Mouse (Mus musculus) heart, adult 2 months (tissue): ENCODE data around the gene Mars2. TPM values are rescaled to one million over a fixed set of nuclear protein-coding genes. Genes with fewer than 3 reads are reported as not detected.

Experiments
- DNase-seq, 2 experiments: peaks; one replicate each; pipeline ENCODE4 v3.0.0; 2021
- H3K27ac ChIP-seq: fragments of 200-600 bp; 2 replicates; pipeline ENCODE4 v1.8.1; 2022
- H3K27me3 ChIP-seq: fragments of 200-500 bp; 2 replicates; pipeline ENCODE4 v1.6.1; 2012; ENCODE audit warnings: mild to moderate bottlenecking, low read length, inconsistent platforms, mixed read lengths; ENCODE audit not compliant: control insufficient read depth, insufficient read depth
- H3K36me3 ChIP-seq: fragments of 200-500 bp; 2 replicates; pipeline ENCODE4 v1.6.1; 2012; ENCODE audit warnings: low read length, inconsistent platforms; ENCODE audit not compliant: control insufficient read depth, insufficient read depth
- H3K4me1 ChIP-seq: fragments of 200-500 bp; 2 replicates; pipeline ENCODE4 v1.6.1; 2011; ENCODE audit warnings: low read length; ENCODE audit not compliant: control insufficient read depth, insufficient read depth
- H3K4me3 ChIP-seq: fragments of 200-600 bp; 2 replicates; pipeline ENCODE4 v1.8.1; 2022
- H3K79me2 ChIP-seq: fragments of 200-500 bp; replicated peaks from 2 replicates; pipeline ENCODE4 v1.6.1; 2012; ENCODE audit warnings: mild to moderate bottlenecking, inconsistent platforms, low read length, moderate library complexity, mixed read lengths; ENCODE audit not compliant: control insufficient read depth, insufficient read depth
- H3K9ac ChIP-seq: fragments of 200-500 bp; 2 replicates; pipeline ENCODE4 v1.6.1; 2012; ENCODE audit warnings: low read depth, mild to moderate bottlenecking, control low read depth, inconsistent platforms, low read length, mixed read lengths
- CTCF ChIP-seq: fragments of 200-600 bp; IDR thresholded peaks from 2 replicates; pipeline ENCODE4 v1.8.1; 2022; ENCODE audit warnings: antibody characterized with exemption, mild to moderate bottlenecking, moderate library complexity
- EP300 ChIP-seq: fragments of 200-500 bp; IDR thresholded peaks from 2 replicates; pipeline ENCODE4 v1.6.1; 2011; ENCODE audit warnings: low read depth, low read length, control low read depth; ENCODE audit not compliant: insufficient read depth
- POLR2A ChIP-seq: fragments of 200-500 bp; IDR thresholded peaks from 2 replicates; pipeline ENCODE4 v1.6.1; 2011; ENCODE audit warnings: mild to moderate bottlenecking, low read depth, low read length, control low read depth; ENCODE audit not compliant: insufficient read depth
- WGBS: fragments of 180-500 bp; shearing (Covaris S2); methylation state at CpG from one replicate; pipeline ENCODE4 v1.1.7; 2018; 5-methylcytosine and 5-hydroxymethylcytosine counted together
- intact Hi-C: fragments of 180-260 bp; cut with DNase I; formaldehyde crosslinking; loops from one replicate; pipeline ENCODE4 v1.15.1; 2025
- polyA plus RNA-seq: library from polyadenylated mRNA; depleted of rRNA; stranded (reverse); fragments of >200 nt; gene quantifications from 2 replicates; pipeline ENCODE4 v1.2.3, GENCODE M21; 2012
- total RNA-seq, 2 experiments: library from RNA; stranded (reverse); gene quantifications; 2 replicates each; pipeline ENCODE4 v1.2.3; 2021

Gene Mars2
- total and polyA plus RNA-seq, 3 experiments: 2.0 to 5.3 (median 5.0) TPM

GRCm38 (mm10) chr1:55215185-55215813 is 21.7 kb upstream of the Mars2 start:
- Histone ChIP-seq H3K27me3 (no peaks in the 10 kb centered on the region), H3K4me3 (no peak overlapping the region), H3K36me3 (no peaks in the 10 kb centered on the region), H3K27ac (peak overlapping the region; percentile 31), H3K9ac (no peak overlapping the region), H3K4me1 (no peaks in the 10 kb centered on the region), H3K79me2 (no peaks in the 10 kb centered on the region)
- TF ChIP-seq POLR2A (peak; percentile 49; the same call in 1 of the 2 replicates), EP300 (no peak), CTCF (no peak)
- intact Hi-C loops: loop anchor here (5.0 kb wide), 1 partner anchor 128 kb away; the partner anchor contains the start of genes Hspd1 and Hspe1
- 46% methylated on average over 11 of the region's 11 CpGs for WGBS
- DNase-seq: peak in 1 of 2 experiments; percentile 70

- H3K4me3 ChIP-seq: no peak overlapping the region
- no peaks in the 10 kb centered on the region for H3K27me3 ChIP-seq
- TF ChIP-seq POLR2A: no peak
- no peak for TF ChIP-seq EP300
- TF ChIP-seq CTCF: no peak
- DNase-seq: no peak
- H3K79me2 ChIP-seq: no peaks in the 10 kb centered on the region
- 0 out of 2 replicates have a peak, but pooled peaks cover 2% of the 10 kb centered on the region for H3K36me3 ChIP-seq
- 19% methylated on average over 2 of the region's 2 CpGs for WGBS
- no peak overlapping the region for H3K9ac ChIP-seq
- peaks cover 5% of the 10 kb centered on the region for H3K4me1 ChIP-seq
- H3K27ac ChIP-seq: no peak overlapping the region
- intact Hi-C loops: loop anchor here (5.0 kb wide), 1 partner anchor 130 kb away; the partner anchor contains the start of genes Hspd1 and Hspe1
These were observed 19.8 kb upstream of the Mars2 start for GRCm38 (mm10) chr1:55217191-55217590.

- peak overlapping the region; percentile 52 for H3K27ac ChIP-seq
- 36% methylated on average over 4 of the region's 4 CpGs for WGBS
These were observed 15.6 kb upstream of the Mars2 start for GRCm38 (mm10) chr1:55221352-55221751.

DNA sequence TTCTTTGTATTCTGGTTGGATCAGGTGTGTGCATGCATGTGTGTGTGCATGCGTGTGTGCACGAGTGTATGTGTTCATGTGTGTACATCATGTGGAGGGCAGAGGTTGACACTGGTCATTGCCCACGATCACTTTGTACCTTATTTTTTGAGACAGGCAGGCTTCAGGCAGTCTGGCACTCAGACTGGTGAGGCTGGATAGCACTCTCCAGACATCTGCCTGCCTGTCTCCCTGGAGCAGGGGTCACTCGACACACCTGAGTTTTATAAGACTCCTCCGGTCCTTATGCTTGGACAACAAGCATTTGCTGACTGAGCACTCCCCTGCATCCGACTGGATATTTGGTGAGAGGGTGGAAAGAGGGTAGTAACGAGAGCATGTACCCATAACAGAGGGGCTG is 14.0 kb upstream of the Mars2 start:
- Histone ChIP-seq H3K4me1 (peaks cover 8% of the 10 kb centered on the region), H3K27ac (no peak overlapping the region; the same call in 1 of the 2 replicates), H3K36me3 (0 out of 2 replicates have a peak, but pooled peaks cover 2% of the 10 kb centered on the region), H3K79me2 (no peaks in the 10 kb centered on the region), H3K4me3 (no peak overlapping the region), H3K27me3 (no peaks in the 10 kb centered on the region), H3K9ac (no peak overlapping the region)
- TF ChIP-seq CTCF (no peak), POLR2A (no peak), EP300 (no peak)
- WGBS: 90% methylated on average over 7 of the region's 7 CpGs
- intact Hi-C loops: no loop called here
- no peak for DNase-seq

More at GRCm38 (mm10) chr1:55221352-55221751, 15.6 kb upstream of the Mars2 start:
- no peaks in the 10 kb centered on the region for H3K79me2 ChIP-seq
- TF ChIP-seq POLR2A (no peak), CTCF (no peak), EP300 (no peak)
- no peak overlapping the region for H3K4me3 ChIP-seq
- H3K4me1 ChIP-seq: peaks cover 8% of the 10 kb centered on the region
- H3K36me3 ChIP-seq: 0 out of 2 replicates have a peak, but pooled peaks cover 2% of the 10 kb centered on the region
- H3K9ac ChIP-seq: no peak overlapping the region
- DNase-seq: peak in 1 of 2 experiments; percentile 43
- H3K27me3 ChIP-seq: no peaks in the 10 kb centered on the region
- intact Hi-C loops: no loop called here

GRCm38 (mm10) chr1:55224111-55224510 is 12.9 kb upstream of the Mars2 start:
- Histone ChIP-seq H3K27me3 (no peaks in the 10 kb centered on the region), H3K36me3 (0 out of 2 replicates have a peak, but pooled peaks cover 2% of the 10 kb centered on the region), H3K27ac (no peak overlapping the region; the same call in 1 of the 2 replicates), H3K4me1 (peaks cover 8% of the 10 kb centered on the region), H3K4me3 (no peak overlapping the region), H3K9ac (no peak overlapping the region), H3K79me2 (no peaks in the 10 kb centered on the region)
- no peak for DNase-seq
- intact Hi-C loops: no loop called here
- 74% methylated on average over 11 of the region's 11 CpGs for WGBS
- no peak for TF ChIP-seq CTCF
- no peak for TF ChIP-seq EP300
- TF ChIP-seq POLR2A: no peak

DNA sequence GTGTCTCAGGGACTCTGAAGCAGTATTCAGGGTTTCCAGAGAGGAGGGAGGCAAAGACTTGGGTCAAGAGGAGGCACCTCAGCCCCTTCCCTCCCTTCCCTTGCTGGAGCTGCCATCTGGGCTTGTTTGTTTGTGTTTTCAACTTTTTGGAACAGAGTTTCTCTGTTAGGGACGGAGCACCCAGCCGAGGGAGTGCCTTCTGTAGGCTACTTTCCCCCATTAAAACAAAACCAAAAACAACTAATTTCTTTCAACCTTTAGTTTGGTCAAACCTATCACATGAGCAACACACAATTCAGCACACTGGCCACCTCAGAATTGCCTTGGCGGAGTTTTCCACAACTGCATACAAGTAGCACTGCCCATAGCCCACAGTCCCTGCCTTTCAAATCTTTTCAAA is 11.6 kb upstream of the Mars2 start:
- Histone ChIP-seq H3K4me1 (peaks cover 8% of the 10 kb centered on the region), H3K27me3 (no peaks in the 10 kb centered on the region), H3K79me2 (no peaks in the 10 kb centered on the region), H3K9ac (peak overlapping the region; percentile 70), H3K27ac (peak overlapping the region; percentile 85), H3K4me3 (peak overlapping the region; percentile 70), H3K36me3 (0 out of 2 replicates have a peak, but pooled peaks cover 2% of the 10 kb centered on the region)
- 31% methylated on average over 3 of the region's 3 CpGs for whole genome bisulfite sequencing
- no peak for DNase-seq
- TF ChIP-seq EP300 (no peak), CTCF (no peak), POLR2A (0 out of 2 replicates have a peak, but pooled peaks have one; percentile 21)
- intact Hi-C loops: loop anchor here (5.0 kb wide), 1 partner anchor 198 kb away; the partner anchor contains the start of gene Sf3b1
